Mouse (Mus musculus) right cerebral cortex, postnatal 25 days (tissue): ENCODE measurements at regions not wholly inside any gene's neighbourhood (a gene's known extent, or its start where the extent isn't known, plus 50 kb on each side); places are given as distances from the start of the nearest gene placed in this dataset.

Experiments used
- DNase-seq: peaks from one replicate; pipeline ENCODE4 v3.0.0; 2022

DNA sequence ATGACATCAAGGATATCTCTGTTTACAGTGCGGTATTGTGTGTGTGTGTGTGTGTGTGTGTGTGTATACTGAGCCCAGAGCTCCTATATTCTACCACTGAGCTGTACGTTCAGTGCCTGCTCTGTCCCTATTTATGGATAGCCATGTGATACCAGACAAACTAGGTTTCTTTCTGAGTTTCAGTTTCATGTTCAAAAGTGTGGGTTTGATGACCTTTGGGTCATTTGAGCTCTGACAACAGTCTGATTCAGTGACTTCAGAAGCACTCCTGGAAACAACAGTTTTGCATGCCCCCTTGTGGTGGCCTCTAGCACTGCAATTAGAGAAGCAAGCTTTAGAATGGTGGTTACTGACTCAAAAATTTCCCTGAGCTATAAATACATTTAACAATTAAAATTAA is 50.9 kb upstream of the Tent2 start:
- peak; percentile 41 for DNase-seq

DNA sequence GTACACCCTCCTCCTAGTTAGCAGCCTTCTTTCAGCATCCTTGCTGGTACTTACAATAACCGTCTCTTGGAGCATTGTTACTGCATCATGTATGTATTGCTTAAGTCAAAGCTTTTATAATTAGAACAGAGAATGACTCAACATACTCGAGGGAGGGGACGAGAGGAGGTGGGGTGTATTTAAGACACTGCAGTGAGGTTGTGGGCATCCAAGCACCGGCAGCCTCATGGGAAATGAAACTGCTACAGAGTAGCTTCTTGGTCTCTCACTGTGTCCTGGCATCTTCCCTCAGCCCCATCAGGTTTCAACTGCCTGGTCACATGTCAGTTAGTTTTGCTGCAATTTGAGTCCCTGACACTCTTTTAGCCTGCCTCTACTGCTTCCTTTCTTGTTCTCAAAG is 50.7 kb upstream of the Homer1 start:
- peak; percentile 42 for DNase-seq
